Mouse (Mus musculus) CD4-positive helper T cell, adult 2 months (primary cell): ENCODE results near the gene Psat1.
A peak's percentile ranks its signal among the peaks of the same experiment; 100 is the strongest.

Source experiments
- DNase-seq: peaks from one replicate; pipeline ENCODE4 v3.0.0-alpha.2; 2012; ENCODE audit warnings: low read depth, missing footprints, low spot score

The Psat1 gene

GRCm38 (mm10) chr19:15947237-15947636, at the start of gene Psat1:
TSS of gene Psat1 (minus strand) at chr19:15947337.
- no peak for DNase-seq

GRCm38 (mm10) chr19:15990102-15990501, 43.0 kb upstream of the Psat1 start:
- no peak for DNase-seq

GRCm38 (mm10) chr19:15985172-15985713, 38.1 kb upstream of the Psat1 start:
- no peak for DNase-seq

GRCm38 (mm10) chr19:15984449-15985171, 37.5 kb upstream of the Psat1 start, which contains the start of gene Cep78:
TSS of gene Cep78 (minus strand) at chr19:15984989.
- DNase-seq: peak; percentile 94

- DNase-seq: peak; percentile 21
Observed at GRCm38 (mm10) chr19:15983739-15984344, 36.7 kb upstream of the Psat1 start.

- DNase-seq: no peak
Observed at GRCm38 (mm10) chr19:15982926-15983738, 36.0 kb upstream of the Psat1 start.

GRCm38 (mm10) chr19:15981861-15982260, 34.7 kb upstream of the Psat1 start:
- DNase-seq: peak; percentile 73

GRCm38 (mm10) chr19:15973365-15973764, 26.2 kb upstream of the Psat1 start:
- no peak for DNase-seq

- DNase-seq: peak; percentile 38
Observed at GRCm38 (mm10) chr19:15965082-15965481, 17.9 kb upstream of the Psat1 start.

- DNase-seq: no peak
Observed at GRCm38 (mm10) chr19:15964533-15964932, 17.4 kb upstream of the Psat1 start.

- DNase-seq: no peak
Observed at GRCm38 (mm10) chr19:15963011-15963695, 16.0 kb upstream of the Psat1 start.

GRCm38 (mm10) chr19:15962313-15962712, 15.2 kb upstream of the Psat1 start:
- no peak for DNase-seq

GRCm38 (mm10) chr19:15950225-15950624, 3.1 kb upstream of the Psat1 start:
- no peak for DNase-seq

- no peak for DNase-seq
Observed at GRCm38 (mm10) chr19:15948867-15949266, 1.7 kb upstream of the Psat1 start.

GRCm38 (mm10) chr19:15948426-15948825, 1.3 kb upstream of the Psat1 start:
- DNase-seq: no peak

GRCm38 (mm10) chr19:15946663-15947062, 474 bp downstream of the Psat1 start:
- no peak for DNase-seq

GRCm38 (mm10) chr19:15943117-15943423, 4.1 kb downstream of the Psat1 start:
- DNase-seq: no peak

GRCm38 (mm10) chr19:15942421-15943116, 4.6 kb downstream of the Psat1 start:
- DNase-seq: no peak

GRCm38 (mm10) chr19:15941399-15941798, 5.7 kb downstream of the Psat1 start:
- no peak for DNase-seq

GRCm38 (mm10) chr19:15925719-15926045, 21.5 kb downstream of the Psat1 start:
- peak; percentile 8 for DNase-seq
